Mouse (Mus musculus): ENCODE data around the gene Pycr1. TPM values are rescaled to one million over a fixed set of nuclear protein-coding genes. Genes with fewer than 3 reads are reported as not detected.

Gene Pycr1
- total and polyA plus RNA-seq, 3 experiments, result 21.0 to 75.3 (median 32.3) TPM

GRCm38 (mm10) chr11:120630881-120631725 lies 12.5 kb downstream of the Pycr1 start:
- no peaks in the 10 kb centered on the region for H3K9me3 ChIP-seq (replicated peaks; ENCODE audit: low read length)
- peak overlapping the region; percentile 96 for H3K9ac ChIP-seq (ENCODE audit: insufficient read depth, low read depth)
- DNase-seq (ENCODE audit: extremely low read depth), result no peak
- peaks cover 39% of the 10 kb centered on the region for H3K79me2 ChIP-seq (replicated peaks; ENCODE audit: control insufficient read depth, extremely low read depth, insufficient read depth, poor library complexity, severe bottlenecking)
- H3K27me3 ChIP-seq (replicated peaks), result no peaks in the 10 kb centered on the region
- H3K4me3 ChIP-seq (replicated peaks in 1 of 3; ENCODE audit: low read depth in 2 of 3, low read length in 2 of 3, poor library complexity in 1 of 3), result peak overlapping the region; percentile 12 to 83 (median 74)
- peak overlapping the region; percentile 74 for H3K27ac ChIP-seq (ENCODE audit: insufficient read depth, low read depth)
- dilution Hi-C loops (cut with MboI; ENCODE audit: extremely low pct_ligation_motif_present, extremely low pct_unique_long_range_greater_than_20kb, low sequenced_read_pairs) (no loop called here), in situ Hi-C loops (cut with MboI; ENCODE audit: low pct_ligation_motif_present, low pct_unique_long_range_greater_than_20kb, low sequenced_read_pairs) (no loop called here)
- H3K4me1 ChIP-seq (ENCODE audit: control insufficient read depth in 1 of 2, insufficient read depth in 2 of 2), result peaks cover 34 to 62% of the 10 kb centered on the region in 2 experiments
- peaks cover 22 to 31% of the 10 kb centered on the region in 2 experiments for H3K36me3 ChIP-seq (replicated peaks in 1 of 2; ENCODE audit: control insufficient read depth in 1 of 2, insufficient read depth in 1 of 2, low read length in 1 of 2)
- H3K4me2 ChIP-seq (ENCODE audit: insufficient read depth, low read depth, poor library complexity, severe bottlenecking), result peak overlapping the region; percentile 87
- TF ChIP-seq ELF1 (IDR thresholded peaks at IDR 0.05; ENCODE audit: low read depth, low read length) (0 out of 2 replicates have a peak, but pooled peaks have one; percentile 6), MAX (IDR thresholded peaks at IDR 0.05; ENCODE audit: low read length) (0 out of 2 replicates have a peak, but pooled peaks have one; percentile 19), MAZ (IDR thresholded peaks at IDR 0.05; ENCODE audit: low read depth, low read length) (no peak), POLR2A (IDR thresholded peaks at IDR 0.05; ENCODE audit: low read depth, low read length) (0 out of 2 replicates have a peak, but pooled peaks have one; percentile 14), SIN3A (IDR thresholded peaks at IDR 0.05; ENCODE audit: low read length) (peak; percentile 44; the same call in 1 of the 2 replicates), CHD2 (IDR thresholded peaks at IDR 0.05; ENCODE audit: low read length) (peak; percentile 26; the same call in 1 of the 2 replicates), BHLHE40 (IDR thresholded peaks at IDR 0.05; ENCODE audit: low read depth, low read length) (peak; percentile 23; the same call in 1 of the 2 replicates), JUND (conservative IDR thresholded peaks at IDR 0.05; ENCODE audit: low read depth, low read length) (0 out of 2 replicates have a peak, but pooled peaks have one; percentile 19), RAD21 (IDR thresholded peaks at IDR 0.05; ENCODE audit: low read depth, low read length) (no peak)

- peaks cover 22 to 32% of the 10 kb centered on the region in 2 experiments for H3K36me3 ChIP-seq (replicated peaks in 1 of 2; ENCODE audit: control insufficient read depth in 1 of 2, insufficient read depth in 1 of 2, low read length in 1 of 2)
- no peak for DNase-seq (ENCODE audit: extremely low read depth)
- H3K4me3 ChIP-seq (replicated peaks in 1 of 3; ENCODE audit: low read depth in 2 of 3, low read length in 2 of 3, poor library complexity in 1 of 3), result peak overlapping the region; percentile 12 to 83 (median 74)
- H3K27ac ChIP-seq (ENCODE audit: insufficient read depth, low read depth), result peak overlapping the region; percentile 74
- H3K4me2 ChIP-seq (ENCODE audit: insufficient read depth, low read depth, poor library complexity, severe bottlenecking), result peak overlapping the region; percentile 87
- dilution Hi-C loops (cut with MboI; ENCODE audit: extremely low pct_ligation_motif_present, extremely low pct_unique_long_range_greater_than_20kb, low sequenced_read_pairs) (no loop called here), in situ Hi-C loops (cut with MboI; ENCODE audit: low pct_ligation_motif_present, low pct_unique_long_range_greater_than_20kb, low sequenced_read_pairs) (no loop called here)
- H3K79me2 ChIP-seq (replicated peaks; ENCODE audit: control insufficient read depth, extremely low read depth, insufficient read depth, poor library complexity, severe bottlenecking), result peaks cover 39% of the 10 kb centered on the region
- H3K27me3 ChIP-seq (replicated peaks), result no peaks in the 10 kb centered on the region
- peaks cover 38 to 69% of the 10 kb centered on the region in 2 experiments for H3K4me1 ChIP-seq (ENCODE audit: control insufficient read depth in 1 of 2, insufficient read depth in 2 of 2)
- 0 out of 2 replicates have a peak, but pooled peaks have one; percentile 33 for TF ChIP-seq UBTF (IDR thresholded peaks at IDR 0.05; ENCODE audit: low read depth, low read length)
- no peak for TF ChIP-seq MXI1 (IDR thresholded peaks at IDR 0.05; ENCODE audit: low read depth, low read length)
- TF ChIP-seq SIN3A (IDR thresholded peaks at IDR 0.05; ENCODE audit: low read length), result 0 out of 2 replicates have a peak, but pooled peaks have one; percentile 10
- peak overlapping the region; percentile 96 for H3K9ac ChIP-seq (ENCODE audit: insufficient read depth, low read depth)
- no peaks in the 10 kb centered on the region for H3K9me3 ChIP-seq (replicated peaks; ENCODE audit: low read length)
These were observed 13.1 kb downstream of the Pycr1 start for GRCm38 (mm10) chr11:120630401-120630871.
